Mouse (Mus musculus) skeletal muscle tissue, adult 2 months (tissue): Measurements from ENCODE around the gene Cep112.
A peak's percentile ranks its signal among the peaks of the same experiment; 100 is the strongest.
"Not testable (repeated sequence)": the region's sequence is repeated elsewhere in the genome, so short reads cannot be mapped to it uniquely, and the experiment has no call there.

Experiments
- DNase-seq: peaks from one replicate; pipeline ENCODE4 v3.0.0-alpha.2; 2012; ENCODE audit warnings: low read depth, low spot score

The Cep112 gene

DNA sequence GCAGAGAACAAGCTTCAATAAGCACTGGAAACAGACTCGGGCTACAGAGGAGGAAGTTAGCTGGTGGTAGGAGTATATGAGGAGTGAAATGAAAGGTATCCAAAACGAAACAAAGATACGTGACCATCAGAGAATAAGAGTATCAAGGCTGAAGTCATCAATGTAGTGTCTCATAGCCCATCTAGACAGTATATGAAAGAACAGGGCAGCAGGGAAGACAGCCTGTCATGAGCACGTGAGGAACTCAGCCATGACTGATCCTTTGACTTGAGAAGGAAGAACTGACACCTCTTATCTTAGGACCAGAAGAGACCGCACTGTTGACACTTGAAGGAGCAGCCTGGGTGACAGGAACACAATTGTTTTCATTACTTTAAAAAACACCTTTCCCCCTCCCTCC is 373.4 kb downstream of the Cep112 start:
- DNase-seq, result no peak

DNA sequence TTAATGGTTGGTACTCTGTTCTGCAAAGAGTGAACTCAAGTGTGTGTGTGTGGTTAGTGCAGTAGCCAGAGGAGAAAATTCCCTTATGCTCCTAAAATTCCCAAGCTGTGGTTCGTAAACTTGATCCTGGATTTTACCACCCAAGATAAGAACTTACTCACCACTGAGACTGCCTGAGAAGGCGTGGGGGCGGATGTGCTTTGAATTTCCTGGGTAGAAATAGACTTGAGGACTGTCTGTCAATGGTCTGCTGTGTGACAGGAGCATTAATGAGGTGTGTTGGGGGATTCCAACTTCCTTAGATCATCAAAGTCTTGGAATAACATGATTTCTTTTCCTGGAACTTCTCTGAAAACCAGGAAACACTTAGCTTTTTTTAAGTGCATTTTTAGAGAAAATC is 374.7 kb downstream of the Cep112 start:
- no peak for DNase-seq

GRCm38 (mm10) chr11:108804030-108804429 is 379.0 kb downstream of the Cep112 start:
- no peak for DNase-seq

GRCm38 (mm10) chr11:108805947-108806346 is 381.0 kb downstream of the Cep112 start:
- no peak for DNase-seq

- no peak for DNase-seq
Measured at GRCm38 (mm10) chr11:108809626-108810025, 384.6 kb downstream of the Cep112 start.

- DNase-seq, result no peak
Measured at GRCm38 (mm10) chr11:108821771-108822170, 396.8 kb downstream of the Cep112 start.

DNA sequence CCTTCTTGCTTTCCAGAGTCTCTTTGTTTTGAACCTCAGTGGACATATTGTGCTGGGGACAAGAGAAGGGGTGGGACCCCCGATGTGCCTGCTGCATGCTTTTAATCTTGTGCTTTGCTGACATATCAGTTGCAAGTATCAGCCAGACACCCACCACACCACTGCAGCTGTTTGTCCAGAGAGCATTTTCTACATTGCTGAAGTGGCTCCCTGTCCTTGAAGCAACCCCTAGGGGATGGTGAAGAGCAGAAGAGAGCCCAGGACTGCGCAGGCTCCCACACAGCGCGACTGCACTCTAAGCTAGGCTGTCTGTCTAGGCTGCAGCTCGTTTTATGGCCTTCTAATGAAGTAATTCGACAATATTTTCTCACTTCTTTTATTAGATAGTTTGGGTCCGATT is 397.3 kb downstream of the Cep112 start:
- no peak for DNase-seq

DNA sequence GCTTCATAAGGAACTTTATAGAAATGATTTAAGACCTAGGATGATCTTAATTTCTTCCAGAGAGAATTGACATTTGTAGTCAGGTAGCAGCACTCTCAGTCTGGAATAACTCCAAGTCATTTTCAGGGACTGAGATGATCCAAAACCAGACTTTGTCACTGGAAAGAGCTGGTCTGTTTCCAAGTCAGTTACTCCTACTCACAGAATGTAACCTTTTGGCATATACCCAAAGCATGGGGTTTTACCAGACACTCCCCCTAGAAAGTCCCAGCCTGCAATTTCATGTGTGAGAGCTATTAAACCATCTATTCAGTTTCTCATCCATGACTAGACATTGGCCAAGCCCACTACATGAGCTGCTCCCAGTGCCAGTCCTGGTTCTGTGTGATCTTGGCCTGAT is 402.3 kb downstream of the Cep112 start:
- DNase-seq, result no peak

- DNase-seq, result no peak
Measured at GRCm38 (mm10) chr11:108828374-108829025, 403.5 kb downstream of the Cep112 start.

GRCm38 (mm10) chr11:108836706-108837105 is 411.7 kb downstream of the Cep112 start:
- no peak for DNase-seq

GRCm38 (mm10) chr11:108840195-108840594 is 415.2 kb downstream of the Cep112 start:
- no peak for DNase-seq

DNA sequence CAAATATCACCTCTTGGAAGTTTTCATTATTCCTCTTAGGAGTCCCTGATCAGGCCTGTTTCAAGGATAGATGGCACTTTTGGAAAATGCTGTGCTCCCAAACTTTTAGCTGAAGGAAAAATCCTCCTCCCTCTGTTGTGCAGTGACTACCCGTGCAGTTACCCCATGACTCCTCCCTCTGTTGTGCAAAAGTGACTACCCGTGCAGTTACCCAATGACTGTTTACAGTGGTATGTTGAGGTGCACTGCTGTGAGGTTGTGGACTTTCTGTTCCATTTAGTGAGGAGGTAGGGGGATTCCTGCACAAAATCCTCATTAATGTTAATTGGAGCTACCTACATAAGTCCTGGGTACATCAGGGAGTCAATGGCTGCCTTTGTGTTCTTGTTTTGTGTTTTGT is 417.8 kb downstream of the Cep112 start:
- no peak for DNase-seq

DNA sequence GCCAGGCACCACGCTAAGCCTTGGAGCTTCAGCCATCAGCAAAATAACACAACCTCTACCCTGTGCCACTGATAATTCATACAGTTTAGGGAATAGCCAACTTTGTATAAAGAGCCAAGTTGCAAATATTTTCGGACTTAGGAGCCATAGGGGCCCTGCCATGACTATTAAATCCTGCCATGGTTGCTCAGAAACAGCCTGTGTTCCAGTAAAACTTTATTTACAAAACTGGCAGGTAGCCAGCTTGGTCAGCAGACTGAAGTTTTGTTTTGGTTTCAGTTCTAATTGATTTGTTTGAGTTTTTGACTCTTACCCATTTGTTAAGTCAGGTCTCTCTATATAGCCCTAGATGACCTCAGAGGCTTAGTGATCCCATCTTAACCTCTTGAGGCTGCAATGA is 421.0 kb downstream of the Cep112 start:
- peak; percentile 13 for DNase-seq

DNA sequence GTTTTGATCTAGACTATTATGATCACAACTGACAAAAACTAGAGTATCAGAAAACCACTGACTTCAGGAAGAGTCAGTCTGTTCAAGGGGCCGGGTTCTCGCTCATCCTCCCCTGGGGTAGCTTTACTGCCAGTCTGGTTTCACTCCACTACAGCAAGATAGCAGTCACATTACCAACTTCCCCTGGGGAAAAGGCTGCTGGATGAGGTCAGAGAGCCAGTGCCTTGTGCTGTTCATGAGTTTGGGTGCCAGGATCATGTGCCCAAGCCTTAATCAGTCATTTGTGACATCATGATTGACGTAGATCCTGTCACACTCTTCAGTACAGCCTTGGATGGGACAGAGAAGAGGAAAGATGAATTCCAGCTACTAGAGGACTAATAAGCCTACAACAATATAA is 421.5 kb downstream of the Cep112 start:
- DNase-seq, result no peak

- DNase-seq, result no peak
Measured at GRCm38 (mm10) chr11:108851771-108852170, 426.8 kb downstream of the Cep112 start.

DNA sequence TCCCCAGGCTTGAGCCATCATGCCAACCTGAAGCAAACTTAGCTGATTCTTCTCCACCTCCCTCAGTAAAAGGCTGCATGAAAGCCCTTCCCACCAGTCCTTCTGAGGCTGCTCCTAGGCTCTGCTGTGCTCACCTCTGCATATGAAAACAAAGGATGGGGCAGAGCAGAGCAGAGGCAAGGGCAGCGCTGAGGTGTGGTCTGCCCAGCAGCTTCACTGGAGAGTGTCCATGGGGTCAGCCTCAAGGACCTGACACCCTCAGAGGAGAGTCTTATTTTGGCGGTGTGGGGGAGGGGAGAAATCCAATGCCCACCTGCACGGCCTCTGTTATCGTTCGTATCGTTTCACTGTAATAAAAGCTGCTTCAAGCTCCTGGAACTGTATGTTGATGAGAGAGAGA is 432.3 kb downstream of the Cep112 start:
- DNase-seq, result no peak

DNA sequence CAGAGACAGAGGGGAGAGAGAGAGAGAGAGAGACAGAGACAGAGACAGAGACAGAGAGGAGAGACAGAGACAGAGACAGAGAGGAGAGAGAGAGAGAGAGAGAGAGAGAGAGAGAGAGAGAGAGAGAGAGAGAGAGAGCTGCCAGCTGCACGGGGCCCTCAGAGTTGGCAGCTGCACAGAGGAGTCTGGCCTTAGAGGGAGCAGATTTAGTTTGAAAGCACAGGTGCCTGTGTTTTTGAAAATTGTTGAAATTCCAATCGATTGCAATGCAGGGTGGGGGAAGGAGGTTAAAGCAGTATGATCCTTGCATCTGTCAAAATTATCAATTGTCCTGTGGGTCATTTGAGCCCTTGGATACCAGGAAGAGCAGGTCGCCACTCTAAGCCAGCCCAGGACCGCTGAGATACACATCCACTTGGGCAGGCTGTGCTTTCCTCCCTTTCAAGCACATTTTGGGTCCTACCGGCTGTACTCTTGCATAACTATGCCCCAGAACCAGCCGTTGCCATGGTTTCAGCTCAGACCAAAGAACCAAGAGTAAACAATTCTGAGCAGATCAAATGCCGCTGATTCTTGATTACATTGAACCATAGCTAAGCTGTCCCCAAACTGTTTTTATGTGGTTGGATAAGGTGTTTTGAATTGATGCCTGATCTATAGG is 432.8 kb downstream of the Cep112 start:
- no peak for DNase-seq

DNA sequence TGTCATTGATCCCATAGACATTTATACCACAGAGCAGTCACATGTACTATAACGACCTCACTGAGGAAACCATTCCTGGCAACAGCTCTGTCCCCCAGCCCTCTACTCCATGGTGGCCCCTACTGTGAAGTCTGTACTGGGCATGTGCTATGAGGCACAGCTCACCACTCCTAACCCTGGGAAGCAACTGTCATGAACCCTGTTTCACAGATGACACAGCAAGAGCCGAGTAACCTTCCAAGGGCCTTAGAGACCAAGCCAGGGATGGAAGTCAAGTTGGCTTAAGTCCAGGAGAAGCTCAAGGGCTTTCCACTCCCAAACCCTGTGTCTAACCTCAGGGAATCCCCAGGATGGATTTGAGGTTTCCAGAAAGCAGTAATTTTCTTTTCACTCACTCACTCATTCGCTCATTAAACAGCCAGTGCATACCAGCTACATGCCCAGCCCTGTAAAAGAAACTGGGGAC is 433.4 kb downstream of the Cep112 start:
- DNase-seq, result no peak

GRCm38 (mm10) chr11:108858846-108859245 is 433.9 kb downstream of the Cep112 start:
- no peak for DNase-seq

DNA sequence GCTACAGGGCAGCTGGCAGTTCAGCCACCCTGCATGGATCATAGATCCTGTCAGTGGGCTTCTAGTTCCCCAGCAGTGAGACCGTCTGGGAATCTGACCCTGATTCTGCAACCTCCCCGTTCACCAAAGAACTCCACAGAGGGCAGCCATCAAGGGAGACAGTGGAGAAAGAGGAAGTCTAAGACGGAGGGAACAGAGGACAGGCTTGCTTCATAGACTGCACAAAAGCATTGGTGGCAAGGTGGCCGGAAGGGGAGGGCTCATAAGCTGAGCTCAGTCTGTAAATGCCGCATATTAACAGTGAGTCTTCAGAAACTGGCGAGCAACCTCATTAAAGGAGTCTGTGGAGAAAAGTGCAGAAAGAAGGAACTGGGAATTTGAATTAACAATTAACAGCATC is 437.4 kb downstream of the Cep112 start:
- DNase-seq, result no peak

GRCm38 (mm10) chr11:108865746-108866145 is 440.8 kb downstream of the Cep112 start:
- DNase-seq, result no peak

- DNase-seq, result no peak
Measured at GRCm38 (mm10) chr11:108867538-108867937, 442.5 kb downstream of the Cep112 start.

- DNase-seq, result not testable (repeated sequence)
Measured at GRCm38 (mm10) chr11:108871284-108871683, 446.3 kb downstream of the Cep112 start.
